Mouse (Mus musculus): ENCODE measurements around the gene Ano2.
A peak's percentile ranks its signal among the peaks of the same experiment; 100 is the strongest.

The Ano2 gene

GRCm38 (mm10) chr6:125690057-125690703, at the start of gene Ano2:
Gene Ano2, plus strand, starts transcription at chr6:125690419.
- no peak for DNase-seq (ENCODE audit: extremely low read depth, low read depth, low spot score)

- DNase-seq (ENCODE audit: extremely low read depth, low read depth, low spot score) = no peak
These were observed 49.7 kb upstream of the Ano2 start for GRCm38 (mm10) chr6:125640486-125640885.

GRCm38 (mm10) chr6:125641146-125641545, 49.1 kb upstream of the Ano2 start:
- no peak for DNase-seq (ENCODE audit: extremely low read depth, low read depth, low spot score)

- no peak for DNase-seq (ENCODE audit: extremely low read depth, low read depth, low spot score)
These were observed 41.3 kb upstream of the Ano2 start for GRCm38 (mm10) chr6:125648964-125649363.

DNA sequence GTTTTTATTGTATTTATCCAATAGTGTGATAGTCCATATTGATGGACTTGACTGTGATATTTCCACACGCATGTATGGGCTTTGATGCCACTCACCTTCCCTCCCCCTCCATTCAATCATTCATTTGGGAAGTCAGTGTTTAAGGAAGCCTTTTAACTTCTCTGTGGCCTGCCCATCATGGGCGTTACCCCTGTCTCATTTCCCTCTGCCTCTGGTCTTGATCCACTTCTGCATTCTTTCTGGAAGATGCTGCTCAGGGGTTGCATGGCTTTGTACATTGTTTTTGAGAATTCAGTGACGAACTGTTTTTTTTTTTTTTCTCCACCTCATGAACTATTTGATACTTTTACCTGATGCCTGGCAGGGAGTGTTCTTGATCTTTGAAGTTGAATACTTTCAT, 38.9 kb upstream of the Ano2 start:
- no peak for DNase-seq (ENCODE audit: extremely low read depth, low read depth, low spot score)

DNA sequence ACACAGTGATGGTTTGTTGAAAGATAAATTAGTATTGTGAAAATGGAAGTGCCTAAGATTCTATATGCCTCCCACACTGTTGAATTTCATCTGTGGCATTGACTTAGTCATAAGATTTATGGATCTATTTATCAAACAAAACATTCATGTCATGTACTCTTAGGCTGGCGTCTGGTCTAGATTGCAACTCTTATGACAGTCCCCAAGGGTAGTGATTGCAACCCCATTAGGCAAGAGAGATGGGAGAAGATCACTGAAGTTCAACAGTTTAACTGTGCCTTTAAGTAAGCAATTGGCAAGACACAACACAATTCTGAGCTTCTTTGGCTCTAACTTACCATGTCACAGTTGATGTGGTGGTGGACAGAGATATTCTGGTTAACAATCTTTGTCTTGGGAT, 36.8 kb upstream of the Ano2 start:
- DNase-seq (ENCODE audit: extremely low read depth, low read depth, low spot score) = peak; percentile 91

GRCm38 (mm10) chr6:125656921-125657320, 33.3 kb upstream of the Ano2 start:
- DNase-seq (ENCODE audit: extremely low read depth, low read depth, low spot score) = no peak

DNA sequence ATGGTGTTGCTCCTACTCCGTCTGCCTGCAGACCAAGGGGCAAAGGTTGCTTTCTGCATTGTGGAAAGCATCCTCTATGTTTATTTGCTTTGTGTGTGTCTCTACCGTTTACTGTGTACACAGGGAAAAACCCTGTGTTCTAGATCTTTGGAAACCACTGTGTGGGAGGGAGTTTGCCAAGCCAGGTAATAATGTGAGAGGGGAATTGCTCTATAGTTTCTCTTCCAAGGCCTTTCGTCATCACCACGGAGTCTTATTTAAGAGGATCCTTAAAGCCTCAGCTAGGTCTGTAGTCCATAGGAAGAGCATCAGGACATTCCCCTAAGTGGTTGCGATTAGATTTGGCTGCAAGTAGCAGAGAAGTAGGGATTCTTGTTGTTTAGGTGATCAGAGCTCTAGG, 32.3 kb upstream of the Ano2 start:
- DNase-seq (ENCODE audit: extremely low read depth, low read depth, low spot score) = peak; percentile 74

- no peak for DNase-seq (ENCODE audit: extremely low read depth, low read depth, low spot score)
These were observed 28.9 kb upstream of the Ano2 start for GRCm38 (mm10) chr6:125661106-125661877.

- DNase-seq (ENCODE audit: extremely low read depth, low read depth, low spot score) = no peak
These were observed 26.3 kb upstream of the Ano2 start for GRCm38 (mm10) chr6:125663906-125664305.

DNA sequence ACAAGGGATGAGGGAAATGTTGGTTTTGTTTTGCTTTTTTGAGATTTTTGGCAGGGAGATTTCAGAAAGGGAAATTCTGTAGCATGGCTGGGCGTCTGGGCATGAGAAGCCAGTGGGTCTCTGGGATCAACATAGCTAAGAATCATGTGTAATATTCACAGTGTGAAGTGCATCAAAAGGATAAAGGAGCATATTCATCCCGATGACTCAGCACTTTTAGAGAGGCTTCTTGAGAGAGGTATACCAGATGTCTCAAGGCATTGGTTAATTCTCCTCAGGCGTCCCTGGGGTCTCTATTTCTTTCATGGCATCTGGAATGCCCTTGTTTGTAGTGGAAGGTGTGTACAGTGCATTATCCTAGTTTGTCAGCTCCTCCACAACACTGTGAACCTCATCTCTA, 18.4 kb upstream of the Ano2 start:
- no peak for DNase-seq (ENCODE audit: extremely low read depth, low read depth, low spot score)

DNA sequence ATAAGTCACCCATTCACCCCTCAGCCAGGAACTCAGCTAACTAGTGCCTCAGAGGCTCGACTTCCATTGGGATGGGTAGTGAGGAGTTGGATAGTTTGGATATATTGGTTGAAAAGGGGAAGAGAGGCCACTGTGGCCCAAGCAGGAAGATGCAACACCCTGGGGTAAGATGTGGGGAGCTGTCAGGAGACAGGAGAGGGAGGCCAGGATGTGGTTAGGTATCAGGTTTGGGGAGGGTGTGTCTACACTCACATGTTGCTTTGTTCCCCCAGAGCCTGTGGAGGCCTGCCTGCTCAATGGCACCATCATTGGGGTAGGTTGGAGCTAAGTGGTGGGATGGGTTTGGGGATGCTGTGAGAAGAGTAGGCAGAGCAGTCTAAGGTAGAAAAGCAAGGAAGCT, 11.7 kb upstream of the Ano2 start:
- DNase-seq (ENCODE audit: extremely low read depth, low read depth, low spot score) = no peak

- DNase-seq (ENCODE audit: extremely low read depth, low read depth, low spot score) = no peak
These were observed 9.6 kb upstream of the Ano2 start for GRCm38 (mm10) chr6:125680613-125681012.

DNA sequence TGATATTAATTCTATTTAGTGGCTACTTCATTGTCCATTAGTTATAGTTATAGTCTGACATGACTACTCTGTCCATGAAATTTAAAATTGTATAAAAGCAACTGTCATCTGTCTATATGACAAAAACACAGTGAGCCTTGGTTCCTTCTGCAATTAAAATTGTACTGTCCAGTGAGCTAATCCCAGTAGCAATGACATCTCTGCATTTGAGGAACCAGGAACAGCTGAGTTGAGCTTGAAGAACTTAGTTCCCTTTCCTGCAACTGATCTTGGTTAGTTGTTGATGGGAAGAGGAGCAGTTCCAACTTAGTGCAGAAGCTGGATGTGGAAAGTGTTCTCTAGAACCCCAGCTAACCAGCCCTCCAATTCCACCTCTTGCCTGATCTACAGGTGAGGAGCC, 4.8 kb upstream of the Ano2 start:
- no peak for DNase-seq (ENCODE audit: extremely low read depth, low read depth, low spot score)

GRCm38 (mm10) chr6:125687986-125688385, 2.2 kb upstream of the Ano2 start:
- DNase-seq (ENCODE audit: extremely low read depth, low read depth, low spot score) = no peak

GRCm38 (mm10) chr6:125701146-125701545, 10.9 kb downstream of the Ano2 start:
- no peak for DNase-seq (ENCODE audit: extremely low read depth, low read depth, low spot score)

- DNase-seq (ENCODE audit: extremely low read depth, low read depth, low spot score) = no peak
These were observed 21.0 kb downstream of the Ano2 start for GRCm38 (mm10) chr6:125711261-125711660.

DNA sequence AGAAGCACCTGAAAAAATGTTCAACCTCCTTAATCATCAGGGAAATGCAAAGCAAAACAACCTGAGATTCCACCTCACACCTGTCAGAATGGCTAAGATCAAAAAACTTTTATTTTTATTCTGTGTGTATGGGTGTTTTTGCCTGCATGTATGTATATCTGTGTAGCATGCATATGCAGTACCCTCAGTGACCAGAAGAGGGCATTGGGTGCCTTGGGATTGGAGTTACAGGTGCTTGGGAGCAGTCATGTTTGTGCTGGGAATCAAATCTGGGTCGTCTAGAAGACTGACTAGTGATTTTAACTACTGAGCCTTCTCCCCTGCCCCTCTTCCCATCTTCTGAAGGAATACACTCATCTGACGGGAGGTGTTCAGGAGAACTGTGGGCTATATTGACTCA, 36.2 kb downstream of the Ano2 start:
- no peak for DNase-seq (ENCODE audit: extremely low read depth, low read depth, low spot score)

- DNase-seq (ENCODE audit: extremely low read depth, low read depth, low spot score) = no peak
These were observed 37.3 kb downstream of the Ano2 start for GRCm38 (mm10) chr6:125727484-125727911.

GRCm38 (mm10) chr6:125729471-125729870, 39.3 kb downstream of the Ano2 start:
- DNase-seq (ENCODE audit: extremely low read depth, low read depth, low spot score) = no peak

DNA sequence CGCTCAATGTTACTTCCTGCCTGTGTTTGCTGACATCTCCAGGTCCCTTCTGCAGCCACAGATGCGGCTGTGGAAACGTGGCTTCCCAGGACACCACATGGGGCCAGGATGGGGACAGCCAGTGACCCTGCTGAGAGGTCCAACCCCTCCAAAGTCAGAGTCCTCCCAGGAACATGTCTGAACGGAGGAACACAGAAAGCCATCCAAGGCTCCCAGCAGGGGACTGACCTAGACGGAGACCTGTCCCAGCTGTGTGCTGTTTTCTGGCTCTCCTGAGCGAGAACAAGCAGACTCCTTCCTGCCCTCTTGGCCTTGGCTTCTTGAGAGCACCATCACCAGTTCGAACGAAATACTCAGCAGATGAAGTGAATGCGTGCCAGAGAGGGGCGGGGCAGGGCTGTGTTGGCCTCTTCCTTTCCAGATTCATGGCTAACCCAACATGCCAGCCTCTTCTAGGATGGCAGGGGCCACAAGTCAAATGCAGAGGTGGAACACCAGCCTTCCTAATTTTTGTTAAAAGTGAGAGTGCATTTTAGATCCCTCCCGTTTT, 39.8 kb downstream of the Ano2 start:
- DNase-seq (ENCODE audit: extremely low read depth, low read depth, low spot score) = no peak

Data from fat pad, adult 2 months (tissue).